Mouse (Mus musculus): ENCODE data around the gene Brs3. TPM values are rescaled to one million over a fixed set of nuclear protein-coding genes. Genes with fewer than 3 reads are reported as not detected.

The Brs3 gene
- polyA plus RNA-seq (2012; rRNA removed), result 0.10 and 0.16 TPM in 2 replicates

DNA sequence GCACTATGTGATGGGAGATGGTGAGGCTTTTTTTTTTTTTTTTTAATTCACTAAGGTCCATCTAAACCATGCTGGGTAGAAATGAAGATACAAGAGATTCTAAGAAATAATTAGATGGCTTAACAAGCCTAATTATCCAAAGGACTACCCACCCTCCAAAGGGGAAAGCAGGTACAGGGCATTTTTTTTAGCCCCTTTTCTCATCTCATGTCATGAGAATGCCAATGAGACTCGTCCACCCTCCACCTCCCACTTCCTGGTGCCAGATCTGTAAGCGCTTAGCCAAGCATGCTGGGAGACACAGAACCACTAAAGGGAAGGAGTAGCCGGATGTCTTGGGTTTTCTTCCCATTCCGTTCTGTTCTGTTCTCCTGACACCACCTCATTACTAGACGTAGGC lies at the start of gene Brs3:
TSS of gene Brs3 (plus strand) at position 301 of the 400 bp plus-strand sequence.
- DNase-seq (ENCODE audit: low read depth), result no peak
- TF ChIP-seq CTCF (IDR thresholded peaks at IDR 0.05; ENCODE audit: borderline replicate concordance, extremely low read depth, insufficient read depth, insufficient read length), result no peak
- TF ChIP-seq POLR2A (IDR thresholded peaks at IDR 0.05; ENCODE audit: borderline replicate concordance, extremely low read depth, insufficient read depth, insufficient read length, poor library complexity, severe bottlenecking), result no peak

DNA sequence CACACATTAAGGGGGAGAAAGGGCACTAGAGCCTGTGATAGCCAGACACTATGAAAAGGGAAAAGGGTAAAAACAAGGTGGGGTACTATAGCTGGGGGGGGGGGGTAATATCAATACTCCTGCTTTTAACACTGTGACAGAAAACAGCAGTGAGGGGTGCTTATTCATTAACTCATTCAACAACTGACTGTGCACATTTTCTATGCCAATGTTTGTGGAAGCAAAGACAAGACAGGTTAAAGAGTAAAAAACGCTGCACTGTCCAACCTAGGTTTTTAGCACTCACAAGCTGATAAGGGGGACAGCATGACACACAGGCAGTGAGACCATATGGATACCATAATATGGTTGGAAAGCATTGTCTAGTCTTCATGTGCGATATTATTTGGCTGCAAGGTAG lies 30.0 kb upstream of the Brs3 start:
- no peak for DNase-seq (ENCODE audit: low read depth)
- TF ChIP-seq POLR2A (IDR thresholded peaks at IDR 0.05; ENCODE audit: borderline replicate concordance, extremely low read depth, insufficient read depth, insufficient read length, poor library complexity, severe bottlenecking) (no peak), CTCF (IDR thresholded peaks at IDR 0.05; ENCODE audit: borderline replicate concordance, extremely low read depth, insufficient read depth, insufficient read length) (no peak)

- no peak for TF ChIP-seq POLR2A (IDR thresholded peaks at IDR 0.05; ENCODE audit: borderline replicate concordance, extremely low read depth, insufficient read depth, insufficient read length, poor library complexity, severe bottlenecking)
- TF ChIP-seq CTCF (IDR thresholded peaks at IDR 0.05; ENCODE audit: borderline replicate concordance, extremely low read depth, insufficient read depth, insufficient read length), result no peak
- DNase-seq (ENCODE audit: low read depth), result peak; percentile 6
Measured at GRCm38 (mm10) chrX:57043869-57044268, 995 bp downstream of the Brs3 start.

DNA sequence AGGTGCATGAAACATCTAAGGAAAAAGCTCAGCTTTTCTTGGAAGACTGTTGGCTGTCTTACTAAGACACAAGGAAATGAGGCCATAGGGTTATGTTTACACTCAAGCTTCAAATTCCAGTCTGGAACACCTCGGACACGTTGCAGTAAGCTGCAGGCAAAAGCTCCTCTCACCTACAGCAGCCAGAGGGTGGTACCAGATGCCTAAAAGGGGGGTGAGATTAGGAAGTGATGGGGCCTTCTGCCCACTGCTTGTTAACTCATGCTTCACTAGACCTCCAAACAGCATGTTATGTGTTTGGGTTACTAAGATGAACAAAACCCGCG lies 9.9 kb downstream of the Brs3 start:
- no peak for DNase-seq (ENCODE audit: low read depth)
- TF ChIP-seq CTCF (IDR thresholded peaks at IDR 0.05; ENCODE audit: borderline replicate concordance, extremely low read depth, insufficient read depth, insufficient read length) (no peak), POLR2A (IDR thresholded peaks at IDR 0.05; ENCODE audit: borderline replicate concordance, extremely low read depth, insufficient read depth, insufficient read length, poor library complexity, severe bottlenecking) (no peak)

- TF ChIP-seq CTCF (IDR thresholded peaks at IDR 0.05; ENCODE audit: borderline replicate concordance, extremely low read depth, insufficient read depth, insufficient read length) (no peak), POLR2A (IDR thresholded peaks at IDR 0.05; ENCODE audit: borderline replicate concordance, extremely low read depth, insufficient read depth, insufficient read length, poor library complexity, severe bottlenecking) (peak; percentile 46)
- peak; percentile 92 for DNase-seq (ENCODE audit: low read depth)
Measured at GRCm38 (mm10) chrX:57053174-57053992, 10.5 kb downstream of the Brs3 start, which contains the start of gene Htatsf1. Gene Htatsf1, plus strand, starts transcription at chrX:57053583.

- TF ChIP-seq POLR2A (IDR thresholded peaks at IDR 0.05; ENCODE audit: borderline replicate concordance, extremely low read depth, insufficient read depth, insufficient read length, poor library complexity, severe bottlenecking), result no peak
- DNase-seq (ENCODE audit: low read depth), result no peak
Measured at GRCm38 (mm10) chrX:57053993-57054385, 11.1 kb downstream of the Brs3 start.

- no peak for TF ChIP-seq POLR2A (IDR thresholded peaks at IDR 0.05; ENCODE audit: borderline replicate concordance, extremely low read depth, insufficient read depth, insufficient read length, poor library complexity, severe bottlenecking)
- TF ChIP-seq CTCF (IDR thresholded peaks at IDR 0.05; ENCODE audit: borderline replicate concordance, extremely low read depth, insufficient read depth, insufficient read length), result no peak
- no peak for DNase-seq (ENCODE audit: low read depth)
Measured at GRCm38 (mm10) chrX:57081496-57081895, 38.6 kb downstream of the Brs3 start.

DNA sequence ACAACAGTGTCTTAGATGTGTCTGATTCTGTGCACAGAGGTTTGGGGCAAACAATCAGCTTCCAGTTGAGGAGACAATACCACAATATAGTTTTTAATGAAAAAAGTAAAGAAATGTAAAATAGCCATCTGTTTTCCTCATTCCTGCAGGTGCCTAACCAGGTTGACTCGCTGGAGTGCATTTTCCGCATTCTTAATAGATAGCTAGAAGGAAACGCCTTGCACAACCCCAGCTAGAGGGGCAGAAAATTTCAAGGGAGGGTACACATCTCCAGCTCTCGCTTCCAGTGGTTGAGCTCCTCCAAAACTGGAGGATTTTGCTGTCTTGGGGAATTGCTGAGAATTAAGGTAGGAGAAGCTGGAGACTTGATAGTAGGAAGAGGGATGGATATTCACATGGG lies 44.9 kb downstream of the Brs3 start, which contains the start of gene Vgll1:
TSS of gene Vgll1 (plus strand) at position 301 of the 400 bp plus-strand sequence.
- no peak for TF ChIP-seq POLR2A (IDR thresholded peaks at IDR 0.05; ENCODE audit: borderline replicate concordance, extremely low read depth, insufficient read depth, insufficient read length, poor library complexity, severe bottlenecking)
- no peak for TF ChIP-seq CTCF (IDR thresholded peaks at IDR 0.05; ENCODE audit: borderline replicate concordance, extremely low read depth, insufficient read depth, insufficient read length)
- DNase-seq (ENCODE audit: low read depth), result no peak

Other genes starting within 250 kb of the Brs3 start
- gene Map7d3, start 220.7 kb upstream of the Brs3 start, polyA plus RNA-seq (2012; rRNA removed), result 0.20 and 0.36 TPM in 2 replicates
- gene Adgrg4, start 172.9 kb upstream of the Brs3 start, polyA plus RNA-seq (2012; rRNA removed), result 0.01 TPM in 1 of 2 replicates, not detected in the other
- 31.2 and 42.4 TPM in 2 replicates for gene Htatsf1, start 10.5 kb downstream of the Brs3 start, polyA plus RNA-seq (2012; rRNA removed)
- not detected in 2 replicates for gene Vgll1, start 45.0 kb downstream of the Brs3 start, polyA plus RNA-seq (2012; rRNA removed)
- gene Cd40lg, start 169.1 kb downstream of the Brs3 start, polyA plus RNA-seq (2012; rRNA removed), result not detected in 2 replicates